Mouse (Mus musculus) lung, embryonic 15.5 days (tissue): ENCODE measurements around the gene Ptprb. TPM values are rescaled to one million over a fixed set of nuclear protein-coding genes. Genes with fewer than 3 reads are reported as not detected.

Source experiments
- ATAC-seq: fragments of 200-750 bp; cut with Nextera tagmentation; 2 replicates; pipeline ENCODE4 v1.8.0; 2017; ENCODE audit warnings: moderate number of reproducible peaks, borderline replicate concordance; ENCODE audit not compliant: low FRiP score, low TSS enrichment; ENCODE audit errors: extremely low read depth
- H3K27ac ChIP-seq: fragments of 300-500 bp; sonication (generic); 2 replicates; pipeline ENCODE4 v1.5.1; 2015; ENCODE audit warnings: moderate library complexity, mild to moderate bottlenecking, inconsistent platforms
- H3K27me3 ChIP-seq: fragments of 300-500 bp; sonication (generic); 2 replicates; pipeline ENCODE4 v1.6.1; 2015; ENCODE audit warnings: inconsistent platforms
- H3K36me3 ChIP-seq: fragments of 300-500 bp; sonication (generic); 2 replicates; pipeline ENCODE4 v1.6.1; 2015; ENCODE audit warnings: inconsistent platforms
- H3K4me1 ChIP-seq: fragments of 300-500 bp; sonication (generic); 2 replicates; pipeline ENCODE4 v1.6.1; 2015; ENCODE audit warnings: inconsistent platforms
- H3K4me2 ChIP-seq: fragments of 300-500 bp; sonication (generic); 2 replicates; pipeline ENCODE4 v1.6.1; 2015; ENCODE audit warnings: inconsistent platforms, mild to moderate bottlenecking, moderate library complexity
- H3K4me3 ChIP-seq: fragments of 300-500 bp; sonication (generic); 2 replicates; pipeline ENCODE4 v1.5.1; 2015; ENCODE audit warnings: mild to moderate bottlenecking, inconsistent platforms
- H3K9ac ChIP-seq: fragments of 300-500 bp; sonication (generic); 2 replicates; pipeline ENCODE4 v1.6.1; 2015; ENCODE audit warnings: inconsistent platforms
- H3K9me3 ChIP-seq: fragments of 300-500 bp; sonication (generic); 2 replicates; pipeline ENCODE4 v1.6.1; 2016; ENCODE audit warnings: inconsistent platforms
- WGBS: fragments of 180-500 bp; shearing (Covaris S2); methylation state at CpG from one replicate; pipeline ENCODE4 v1.1.7; 2015; 5-methylcytosine and 5-hydroxymethylcytosine counted together
- polyA plus RNA-seq: library from polyadenylated mRNA; unstranded; fragments of >200 nt; fragmentation: Nextera tagmentation; extraction: Ambion mirVana; gene quantifications from 2 replicates; pipeline ENCODE4 v1.2.1, GENCODE M21; 2015

Ptprb gene
- polyA plus RNA-seq, 1 experiment from 2014 or later: 14.3 TPM

GRCm38 (mm10) chr10:116346618-116347184 is 71.4 kb downstream of the Ptprb start:
- Histone ChIP-seq H3K9ac (no peak overlapping the region), H3K36me3 (no peaks in the 10 kb centered on the region), H3K27ac (no peak overlapping the region), H3K4me3 (no peak overlapping the region), H3K27me3 (no peaks in the 10 kb centered on the region), H3K4me2 (no peak overlapping the region), H3K9me3 (no peaks in the 10 kb centered on the region), H3K4me1 (no peaks in the 10 kb centered on the region)
- no peak for ATAC-seq
- WGBS: 80% methylated on average over 15 of the region's 15 CpGs

DNA sequence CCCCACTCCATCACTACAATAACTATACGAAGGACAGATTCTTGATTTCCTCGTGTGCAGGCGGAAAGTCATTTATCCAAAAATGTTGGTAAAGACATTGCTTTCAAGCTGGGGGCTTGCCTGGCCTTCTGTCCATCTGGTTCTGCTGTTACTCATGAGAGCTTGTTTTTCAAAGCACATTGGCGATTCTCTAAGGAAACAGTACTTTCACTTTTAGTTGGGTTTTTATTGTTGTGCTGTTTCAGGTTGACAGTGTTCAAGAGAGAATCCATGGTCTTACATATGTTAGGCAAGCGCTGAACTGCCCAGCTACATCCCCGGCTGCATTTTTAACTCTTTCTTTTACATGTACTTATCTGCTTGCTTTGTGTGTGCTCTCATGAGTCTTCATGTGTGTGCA is 73.7 kb downstream of the Ptprb start:
- WGBS: 86% methylated on average over 6 of the region's 6 CpGs
- no peaks in the 10 kb centered on the region for H3K36me3 ChIP-seq
- no peaks in the 10 kb centered on the region for H3K9me3 ChIP-seq
- no peak overlapping the region for H3K9ac ChIP-seq
- no peak for ATAC-seq
- H3K27me3 ChIP-seq: no peaks in the 10 kb centered on the region
- no peaks in the 10 kb centered on the region for H3K4me1 ChIP-seq
- H3K4me3 ChIP-seq: no peak overlapping the region
- no peak overlapping the region for H3K27ac ChIP-seq
- H3K4me2 ChIP-seq: no peak overlapping the region

GRCm38 (mm10) chr10:116350532-116350931 is 75.2 kb downstream of the Ptprb start:
- WGBS: 25% methylated on average over 13 of the region's 13 CpGs
- Histone ChIP-seq H3K27ac (no peak overlapping the region), H3K9ac (no peak overlapping the region), H3K27me3 (no peaks in the 10 kb centered on the region), H3K9me3 (no peaks in the 10 kb centered on the region), H3K4me3 (no peak overlapping the region), H3K4me2 (no peak overlapping the region), H3K36me3 (no peaks in the 10 kb centered on the region), H3K4me1 (no peaks in the 10 kb centered on the region)
- ATAC-seq: no peak

DNA sequence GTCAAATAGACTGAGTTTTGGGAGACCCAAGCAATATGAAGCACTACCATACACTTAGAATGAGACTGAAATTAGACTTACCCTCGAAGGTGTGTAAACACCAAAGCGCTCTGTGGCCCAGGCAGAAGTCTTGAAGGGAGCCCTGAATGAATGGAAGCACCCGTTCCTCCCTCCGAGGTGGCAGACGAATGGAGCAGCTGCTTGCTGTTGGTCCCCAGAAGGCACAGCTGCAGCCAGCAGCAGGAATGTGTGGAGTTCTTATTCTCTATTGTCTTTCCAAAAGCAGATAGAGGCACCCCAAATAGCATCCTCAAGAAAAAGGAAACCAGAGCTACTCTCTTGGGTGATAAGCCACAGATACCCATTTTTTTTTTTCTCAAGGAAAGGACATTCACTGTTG is 79.0 kb downstream of the Ptprb start:
- Histone ChIP-seq H3K27ac (no peak overlapping the region), H3K9me3 (no peaks in the 10 kb centered on the region), H3K36me3 (no peaks in the 10 kb centered on the region), H3K27me3 (no peaks in the 10 kb centered on the region), H3K9ac (no peak overlapping the region), H3K4me2 (no peak overlapping the region), H3K4me3 (no peak overlapping the region), H3K4me1 (no peaks in the 10 kb centered on the region)
- WGBS: 40% methylated on average over 5 of the region's 5 CpGs
- ATAC-seq: no peak

- WGBS: 86% methylated on average over 6 of the region's 6 CpGs
- ATAC-seq: no peak
- no peak overlapping the region for H3K27ac ChIP-seq
These were observed 86.9 kb downstream of the Ptprb start for GRCm38 (mm10) chr10:116362181-116362580.

DNA sequence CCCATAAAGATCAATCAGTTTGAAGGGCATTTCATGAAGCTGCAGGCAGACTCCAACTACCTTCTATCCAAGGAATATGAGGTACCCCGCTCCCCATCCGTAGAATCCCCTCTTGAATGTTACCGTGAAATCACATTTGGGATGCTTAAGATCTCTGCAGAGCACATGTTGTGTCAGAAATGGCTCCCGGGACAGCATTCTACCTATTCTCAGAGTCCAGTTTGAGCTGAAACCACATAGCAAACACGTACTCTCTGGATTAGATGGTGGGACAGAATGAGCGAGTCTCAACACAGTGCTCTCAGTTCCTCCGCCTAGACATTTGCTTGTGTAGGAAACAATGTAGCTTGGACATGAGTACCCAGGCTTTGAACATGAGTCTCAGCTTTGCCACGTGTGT is 87.3 kb downstream of the Ptprb start:
- Histone ChIP-seq H3K9ac (no peak overlapping the region), H3K27me3 (no peaks in the 10 kb centered on the region), H3K4me2 (no peak overlapping the region), H3K27ac (no peak overlapping the region), H3K36me3 (no peaks in the 10 kb centered on the region), H3K4me1 (no peaks in the 10 kb centered on the region), H3K9me3 (no peaks in the 10 kb centered on the region), H3K4me3 (no peak overlapping the region)
- WGBS: 89% methylated on average over 8 of the region's 8 CpGs
- no peak for ATAC-seq

More at GRCm38 (mm10) chr10:116362181-116362580, 86.9 kb downstream of the Ptprb start:
- Histone ChIP-seq H3K36me3 (no peaks in the 10 kb centered on the region), H3K4me1 (no peaks in the 10 kb centered on the region), H3K27me3 (no peaks in the 10 kb centered on the region), H3K4me2 (no peak overlapping the region), H3K4me3 (no peak overlapping the region), H3K9me3 (no peaks in the 10 kb centered on the region), H3K9ac (no peak overlapping the region)

GRCm38 (mm10) chr10:116364759-116365158 is 89.4 kb downstream of the Ptprb start:
- H3K4me2 ChIP-seq: no peak overlapping the region
- H3K9ac ChIP-seq: no peak overlapping the region
- H3K4me1 ChIP-seq: no peaks in the 10 kb centered on the region
- H3K4me3 ChIP-seq: no peak overlapping the region
- no peaks in the 10 kb centered on the region for H3K9me3 ChIP-seq
- no peak overlapping the region for H3K27ac ChIP-seq
- WGBS: 14% methylated on average over 7 of the region's 7 CpGs
- no peak for ATAC-seq
- no peaks in the 10 kb centered on the region for H3K36me3 ChIP-seq
- no peaks in the 10 kb centered on the region for H3K27me3 ChIP-seq

DNA sequence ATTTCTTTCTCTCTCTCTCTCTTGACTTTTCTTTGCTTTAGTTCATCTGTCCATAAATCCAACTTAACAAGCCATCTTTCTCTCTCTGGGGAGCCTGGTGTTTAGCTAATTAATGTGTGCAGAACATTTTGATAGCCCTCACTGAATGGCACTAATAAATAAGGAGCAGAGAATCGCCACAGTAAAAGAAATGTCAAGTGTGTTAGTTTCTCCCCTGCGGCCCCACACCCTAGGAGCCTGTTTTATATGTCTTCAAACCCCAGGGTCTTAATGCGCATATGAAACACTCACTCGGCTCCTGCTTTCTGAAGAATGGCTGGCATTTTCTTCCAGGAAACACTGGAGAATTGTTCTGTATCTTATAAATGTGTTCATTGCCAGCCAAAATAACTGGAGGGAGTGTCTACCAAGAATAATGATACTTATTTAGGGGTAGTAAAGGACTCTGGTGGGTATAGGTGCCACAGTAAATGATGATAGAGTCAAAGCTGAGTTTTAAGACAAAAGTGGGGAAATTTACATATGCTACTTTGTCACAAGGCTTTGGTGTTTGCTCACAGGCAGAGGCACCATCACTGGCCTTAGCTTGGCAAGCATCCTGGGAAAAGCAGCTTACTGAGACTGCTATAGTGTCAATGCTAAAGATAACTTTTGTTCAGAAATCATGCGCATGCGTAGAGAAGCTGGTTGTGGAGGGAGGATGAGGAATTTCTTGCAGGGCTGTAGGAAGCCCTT is 95.8 kb downstream of the Ptprb start:
- WGBS: 53% methylated on average over 6 of the region's 6 CpGs

DNA sequence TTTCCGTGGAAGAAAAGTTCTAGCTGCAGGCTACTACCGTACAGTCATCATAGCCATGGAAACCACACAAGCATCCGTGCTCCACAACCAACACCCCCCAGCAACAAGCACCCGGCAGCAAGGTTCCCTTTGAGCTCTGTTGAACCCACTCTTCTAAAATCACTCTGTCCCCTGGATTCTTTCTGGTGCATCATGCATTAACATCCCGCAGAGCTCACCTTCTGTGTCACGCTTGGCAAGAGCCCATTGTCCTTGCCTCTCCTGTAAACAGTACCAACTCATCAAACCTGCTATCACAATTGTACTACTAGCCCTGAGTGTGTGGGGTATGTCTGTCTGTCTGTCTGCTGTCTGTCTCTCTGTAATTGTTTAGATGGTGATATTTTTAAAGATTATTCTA is 98.8 kb downstream of the Ptprb start:
- no peaks in the 10 kb centered on the region for H3K36me3 ChIP-seq
- ATAC-seq: no peak
- H3K27ac ChIP-seq: no peak overlapping the region
- 95% methylated on average over 6 of the region's 6 CpGs for WGBS
- no peak overlapping the region for H3K4me3 ChIP-seq
- no peak overlapping the region for H3K4me2 ChIP-seq
- no peaks in the 10 kb centered on the region for H3K27me3 ChIP-seq
- H3K9ac ChIP-seq: no peak overlapping the region
- no peaks in the 10 kb centered on the region for H3K9me3 ChIP-seq
- H3K4me1 ChIP-seq: peaks cover 7% of the 10 kb centered on the region; the same call in 1 of the 2 replicates

More for the DNA sequence above, 95.8 kb downstream of the Ptprb start:
- Histone ChIP-seq H3K27me3 (no peaks in the 10 kb centered on the region), H3K36me3 (no peaks in the 10 kb centered on the region), H3K9me3 (no peaks in the 10 kb centered on the region), H3K4me3 (no peak overlapping the region), H3K4me2 (no peak overlapping the region), H3K9ac (no peak overlapping the region), H3K27ac (no peak overlapping the region), H3K4me1 (no peaks in the 10 kb centered on the region)
- no peak for ATAC-seq

DNA sequence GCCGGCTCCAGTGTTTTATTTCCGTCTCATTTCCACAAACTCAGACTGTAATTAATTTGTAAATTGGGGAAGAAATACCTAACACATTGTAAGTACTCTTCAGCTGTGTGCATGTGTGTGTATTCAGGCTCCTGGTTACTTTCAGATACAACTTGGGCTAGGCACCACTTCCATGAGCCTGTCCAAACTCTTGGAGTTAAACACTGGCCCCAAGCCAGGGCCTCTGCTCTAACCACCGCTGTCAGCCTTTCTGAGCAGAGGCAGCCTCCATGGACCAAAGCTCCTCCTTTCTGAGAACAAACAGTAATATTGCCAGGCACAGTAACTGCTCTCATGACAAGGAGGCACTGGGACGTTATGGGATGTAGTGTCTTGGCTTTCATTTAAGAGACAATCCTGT is 101.5 kb downstream of the Ptprb start:
- no peaks in the 10 kb centered on the region for H3K36me3 ChIP-seq
- peaks cover 7% of the 10 kb centered on the region; the same call in 1 of the 2 replicates for H3K4me1 ChIP-seq
- H3K4me3 ChIP-seq: no peak overlapping the region
- no peak; the same call in 1 of the 2 replicates for ATAC-seq
- 57% methylated on average over 4 of the region's 4 CpGs for WGBS
- no peak overlapping the region for H3K4me2 ChIP-seq
- H3K27me3 ChIP-seq: no peaks in the 10 kb centered on the region
- no peak overlapping the region for H3K27ac ChIP-seq
- no peaks in the 10 kb centered on the region for H3K9me3 ChIP-seq
- H3K9ac ChIP-seq: no peak overlapping the region

- no peaks in the 10 kb centered on the region for H3K9me3 ChIP-seq
- H3K4me1 ChIP-seq: peaks cover 9% of the 10 kb centered on the region
- no peaks in the 10 kb centered on the region for H3K36me3 ChIP-seq
- H3K9ac ChIP-seq: no peak overlapping the region
- WGBS: 78% methylated on average over 13 of the region's 13 CpGs
- no peak for ATAC-seq
- H3K4me3 ChIP-seq: no peak overlapping the region
- H3K4me2 ChIP-seq: no peak overlapping the region
- H3K27ac ChIP-seq: no peak overlapping the region
- H3K27me3 ChIP-seq: no peaks in the 10 kb centered on the region
These were observed 107.7 kb downstream of the Ptprb start for GRCm38 (mm10) chr10:116382826-116383685.

DNA sequence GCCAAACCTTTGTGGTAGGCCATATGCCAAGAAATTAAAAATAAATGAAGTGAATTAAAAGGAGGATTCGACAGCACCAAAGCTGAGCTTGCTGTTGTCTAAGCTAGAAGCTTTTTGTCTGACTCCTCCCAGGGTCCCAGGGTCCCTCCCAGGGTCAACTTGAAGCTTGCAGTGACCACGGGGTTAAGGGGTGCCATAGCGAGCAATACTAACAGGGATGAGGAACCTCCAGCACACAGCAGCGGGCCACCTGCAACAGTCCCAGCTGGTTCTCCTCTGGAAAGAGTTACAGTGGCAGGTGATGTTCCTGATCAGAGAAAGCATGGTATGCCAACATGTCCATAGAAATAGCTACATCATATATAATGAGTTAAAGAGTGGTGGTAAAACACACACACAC is 109.1 kb downstream of the Ptprb start:
- no peak for ATAC-seq
- Histone ChIP-seq H3K4me3 (no peak overlapping the region), H3K9ac (no peak overlapping the region), H3K27ac (no peak overlapping the region), H3K36me3 (no peaks in the 10 kb centered on the region), H3K9me3 (no peaks in the 10 kb centered on the region), H3K4me1 (peaks cover 9% of the 10 kb centered on the region), H3K4me2 (no peak overlapping the region), H3K27me3 (no peaks in the 10 kb centered on the region)
- 60% methylated on average over 4 of the region's 4 CpGs for WGBS
